Mouse (Mus musculus) kidney, postnatal 10 days (tissue): ENCODE measurements around the gene Nr5a2.

Experiments used
- DNase-seq: peaks from one replicate; pipeline ENCODE4 v3.0.0; 2021; ENCODE audit warnings: mixed read lengths

Nr5a2 gene

DNA sequence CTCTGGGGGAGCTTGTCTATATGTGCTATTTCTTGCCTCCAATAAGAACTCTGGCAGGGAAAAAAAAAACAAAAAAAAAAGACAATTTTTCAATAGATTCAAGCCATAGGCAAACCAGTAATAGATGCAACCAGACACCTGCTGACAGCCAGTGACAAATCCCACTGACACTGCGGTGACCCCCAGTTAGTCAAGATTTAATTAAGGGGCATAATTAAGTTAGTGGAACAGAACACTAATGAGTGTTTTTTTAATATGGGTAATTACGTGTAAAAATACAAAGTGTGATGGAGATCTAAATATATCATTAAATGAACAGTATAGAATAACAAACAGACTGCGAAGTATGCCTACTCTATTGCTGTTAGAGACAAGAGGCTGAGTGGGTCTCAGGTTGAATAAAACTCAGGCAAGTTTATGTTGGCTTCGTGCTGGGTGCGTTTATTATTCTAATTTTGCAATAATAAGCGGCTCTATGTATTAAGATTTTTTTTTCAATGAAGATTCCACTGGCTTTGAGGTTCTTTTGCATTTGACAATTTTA is 50.7 kb downstream of the Nr5a2 start:
- no peak for DNase-seq

DNA sequence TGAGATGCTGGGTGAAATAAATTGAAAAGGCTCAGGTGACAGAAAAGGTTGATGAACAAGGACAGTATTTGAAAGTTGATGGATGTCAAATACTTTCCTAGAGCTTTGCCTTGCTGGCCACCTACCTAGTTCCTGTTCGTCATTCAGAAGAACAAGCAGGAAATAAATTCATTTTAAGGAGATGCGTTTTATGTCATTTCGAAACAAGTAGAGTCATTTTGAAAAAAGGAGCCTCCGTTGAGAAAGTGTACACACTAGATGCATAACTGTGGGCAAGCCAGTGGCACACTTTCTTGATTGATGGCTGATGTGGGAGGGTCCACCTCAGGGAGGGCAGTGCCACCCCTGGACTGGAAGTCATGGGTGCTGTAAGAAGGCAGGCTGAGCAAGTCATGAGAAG is 62.1 kb downstream of the Nr5a2 start:
- DNase-seq, result no peak

DNA sequence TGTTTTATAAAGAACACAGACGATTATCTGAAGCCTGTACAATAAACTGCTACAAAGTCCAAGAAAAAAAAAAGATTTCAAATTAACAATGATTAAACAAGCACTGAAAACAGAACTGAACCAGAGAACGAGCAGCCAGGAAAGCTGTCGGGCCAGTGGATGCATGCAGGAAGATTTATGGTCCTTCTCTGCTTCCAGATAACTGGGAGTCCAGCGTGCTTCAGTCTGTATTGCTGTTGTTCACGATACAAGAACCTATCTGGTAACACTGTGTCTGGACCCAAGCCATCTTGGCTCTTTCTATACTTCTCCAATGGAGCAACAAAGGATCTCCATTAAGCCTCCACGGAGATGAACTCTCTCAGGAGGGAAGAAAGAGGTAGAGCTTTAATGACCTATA is 63.9 kb downstream of the Nr5a2 start:
- DNase-seq, result peak; percentile 11

DNA sequence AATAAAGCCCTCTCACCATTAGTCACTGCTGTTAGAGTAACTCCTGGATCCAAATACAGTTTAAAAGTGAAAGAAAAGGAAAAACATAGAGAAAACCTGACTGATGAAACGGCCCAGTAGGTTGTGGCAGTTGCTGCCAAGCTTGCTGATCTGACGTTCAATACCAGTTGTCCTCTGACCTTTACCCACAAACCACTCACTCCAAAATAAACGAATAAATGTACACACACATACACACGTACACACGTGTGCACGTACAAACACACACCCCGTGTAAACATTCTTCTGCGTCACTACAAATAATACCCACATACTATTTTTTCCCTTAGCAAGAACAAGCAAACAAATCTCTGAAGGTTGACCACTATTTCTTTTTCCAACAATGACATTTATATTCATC is 64.4 kb downstream of the Nr5a2 start:
- DNase-seq, result no peak

DNA sequence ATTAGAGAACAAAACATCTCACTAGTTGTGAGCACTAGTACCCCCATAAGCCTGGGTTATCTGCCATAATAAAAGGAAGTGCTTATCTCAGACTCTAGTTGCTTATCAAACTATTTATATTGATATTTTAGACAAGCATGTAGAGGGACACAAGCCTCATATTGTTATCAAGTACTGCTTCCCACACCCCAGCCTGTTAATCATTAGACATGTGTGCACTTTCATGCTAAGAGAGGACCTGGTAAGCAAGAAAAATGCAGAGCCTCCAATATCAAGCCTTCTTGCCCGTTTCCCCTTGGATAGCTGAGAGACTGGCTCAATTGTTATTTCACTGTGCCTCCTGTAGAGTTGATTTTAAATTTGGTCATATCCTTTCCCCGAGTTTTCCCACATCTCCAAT is 65.5 kb downstream of the Nr5a2 start:
- DNase-seq, result no peak

DNA sequence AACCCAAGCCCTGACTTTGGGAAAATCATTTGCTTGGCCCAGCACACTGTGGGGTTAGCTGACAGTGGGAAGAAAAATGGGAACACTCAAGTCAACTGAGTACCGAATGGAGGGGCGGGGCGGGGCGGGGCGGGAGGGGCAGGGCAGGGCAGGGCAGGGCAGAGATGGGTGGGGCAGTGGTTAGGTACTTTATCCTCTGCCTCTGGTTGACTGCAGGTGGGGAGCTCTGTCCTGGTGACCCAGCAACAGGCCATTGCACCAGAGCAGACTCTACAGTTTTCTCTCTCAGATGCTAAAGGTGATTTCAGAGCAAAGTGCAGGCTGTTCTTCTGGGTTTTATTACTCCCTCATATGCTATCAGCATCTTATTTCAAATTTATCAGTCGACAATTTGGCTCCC is 67.1 kb downstream of the Nr5a2 start:
- DNase-seq, result no peak

DNA sequence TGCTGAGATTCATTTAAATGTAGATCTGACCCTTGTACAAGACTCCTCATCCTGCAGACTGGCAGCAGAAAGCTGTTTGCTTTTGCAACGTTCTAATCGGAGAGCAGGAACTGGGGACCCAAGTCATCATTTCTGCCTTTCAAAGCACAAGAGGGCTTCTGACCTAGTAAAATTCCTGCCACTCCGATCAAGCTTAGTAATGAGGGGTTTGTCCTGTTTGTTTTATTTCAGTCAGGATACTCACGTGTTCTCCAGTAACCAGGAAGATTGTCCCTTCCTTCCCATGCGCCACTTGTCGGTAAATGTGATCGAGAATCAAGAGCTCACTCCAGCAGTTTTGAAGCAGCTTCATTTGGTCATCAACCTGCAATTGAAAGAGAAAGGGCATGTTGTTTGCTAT is 69.8 kb downstream of the Nr5a2 start:
- DNase-seq, result no peak

DNA sequence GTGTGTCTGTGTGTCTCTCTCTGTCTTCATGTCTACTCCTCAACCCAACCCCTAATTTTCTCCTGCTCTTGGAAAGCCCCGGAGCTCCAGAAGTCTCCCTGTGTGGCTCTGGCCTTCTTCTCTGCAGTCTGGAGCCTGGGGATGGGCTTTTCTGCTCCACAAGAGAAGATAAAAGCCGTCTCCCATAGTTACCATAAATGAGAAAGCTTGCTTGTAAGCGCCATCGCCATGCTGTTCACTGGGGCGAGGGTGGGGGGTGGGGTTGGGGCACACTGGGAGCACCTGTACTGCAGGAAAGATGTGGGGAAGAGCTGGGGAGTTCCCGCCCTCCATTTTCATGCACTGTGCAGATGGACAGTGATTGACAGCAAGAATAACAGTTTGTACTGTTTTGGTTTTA is 71.5 kb downstream of the Nr5a2 start:
- no peak for DNase-seq

DNA sequence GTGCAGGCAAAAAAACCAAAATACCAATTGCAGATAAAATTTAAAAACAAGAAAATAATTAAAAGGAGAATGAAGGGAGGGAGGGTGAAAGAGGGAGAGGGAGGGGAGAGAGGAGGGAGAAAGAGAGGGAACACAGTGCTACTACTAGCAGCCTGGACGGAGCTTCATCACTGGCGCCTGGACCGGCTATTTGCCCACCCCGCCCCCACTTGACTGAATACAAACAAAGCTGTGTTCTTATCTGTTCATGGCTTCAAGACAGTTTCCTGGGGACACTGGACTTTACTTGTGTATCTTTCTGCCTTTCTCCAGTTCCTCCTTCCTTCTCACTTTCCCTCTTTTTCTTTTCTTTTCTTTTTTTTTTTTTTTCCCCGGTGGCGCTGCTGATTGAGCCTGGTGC is 73.6 kb downstream of the Nr5a2 start:
- no peak for DNase-seq

DNA sequence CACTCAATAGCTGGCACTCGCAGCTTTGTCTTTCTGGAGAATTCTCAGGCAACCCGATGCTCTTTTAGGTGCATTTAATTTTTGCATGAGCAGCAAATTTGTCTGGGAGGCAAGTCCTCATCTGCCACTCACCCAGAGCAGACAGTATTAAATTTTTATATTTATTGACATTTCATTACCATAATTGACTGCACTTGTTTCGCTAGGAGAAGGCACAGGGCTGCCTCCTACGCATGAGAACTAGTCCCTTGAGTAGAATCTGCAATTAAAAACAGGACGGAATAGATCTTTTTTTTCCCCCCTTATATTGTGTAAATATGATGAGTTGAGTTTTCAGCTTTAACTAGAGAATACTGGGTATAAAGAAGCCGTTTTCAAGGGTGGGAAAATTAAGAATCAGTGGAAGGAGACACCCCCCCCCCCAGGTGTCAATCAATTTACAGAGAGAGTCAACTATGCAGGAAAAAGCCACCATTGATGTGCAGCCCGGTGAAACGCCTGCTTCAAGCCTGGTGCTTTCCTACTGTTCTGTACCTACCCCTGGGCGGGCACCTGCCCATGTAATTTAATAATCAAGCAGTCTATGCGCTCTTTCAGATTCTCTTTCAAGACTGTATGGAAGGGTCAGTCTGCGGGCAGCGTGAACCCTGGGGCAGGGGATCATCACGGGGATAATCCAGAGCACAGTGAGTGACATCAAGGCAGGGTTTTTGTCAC is 76.6 kb downstream of the Nr5a2 start:
- DNase-seq, result no peak

DNA sequence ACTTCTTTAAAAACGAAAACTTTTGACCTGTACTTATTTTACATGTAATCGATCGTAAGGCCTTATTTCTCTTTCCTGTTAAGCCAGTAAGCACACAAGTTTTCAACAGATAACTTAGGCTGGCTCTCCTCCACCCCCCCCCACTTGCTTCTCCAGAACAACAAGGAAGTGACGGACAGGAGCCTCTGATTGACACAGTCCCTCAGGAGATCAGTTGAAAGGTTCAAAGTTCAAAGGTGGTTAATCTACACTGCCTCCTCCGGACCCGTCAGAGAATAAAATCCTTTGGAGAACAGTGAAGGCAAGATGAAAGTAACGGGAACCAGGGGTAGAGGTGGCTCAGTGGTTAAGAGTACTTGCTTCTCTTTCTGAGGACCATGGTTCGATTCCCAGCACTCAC is 80.0 kb downstream of the Nr5a2 start:
- no peak for DNase-seq

DNA sequence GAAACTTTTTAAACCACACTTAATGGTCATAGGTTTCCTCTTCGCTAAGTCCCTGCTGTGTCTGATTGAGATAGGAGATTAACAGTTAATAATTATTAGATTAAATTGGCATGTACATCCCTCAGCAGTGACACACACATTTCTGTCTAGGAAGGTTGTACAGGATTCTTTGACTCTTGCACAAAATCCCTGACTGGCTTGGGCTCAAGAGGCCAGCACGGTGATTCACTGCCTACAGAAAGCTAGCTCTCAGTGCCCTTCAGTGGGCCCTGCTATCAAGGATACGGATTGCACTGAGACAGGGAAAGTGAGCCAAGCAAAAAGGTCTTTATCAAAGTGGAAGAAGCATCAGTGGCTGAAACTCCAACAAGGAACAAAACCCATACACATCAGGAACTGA is 85.2 kb downstream of the Nr5a2 start:
- DNase-seq, result no peak

DNA sequence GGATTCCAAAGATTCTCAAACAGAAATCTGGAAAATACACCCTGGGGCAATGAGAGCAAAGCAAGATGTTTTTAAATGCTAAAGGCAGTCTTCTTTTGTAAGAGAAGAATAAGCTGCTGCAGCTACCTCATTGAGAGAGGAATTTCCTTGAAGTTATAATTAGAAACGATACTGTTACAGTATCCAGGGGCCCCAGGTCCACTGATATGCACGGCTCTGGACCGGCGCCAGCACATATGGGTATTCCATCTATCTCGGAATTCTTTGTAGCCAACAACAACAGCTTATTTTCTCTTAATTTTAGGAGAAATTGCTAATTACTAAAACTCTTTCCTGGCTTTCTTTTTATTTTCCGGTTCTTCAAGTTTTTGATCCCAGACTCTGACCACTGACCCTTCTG is 91.3 kb downstream of the Nr5a2 start:
- peak; percentile 25 for DNase-seq

DNA sequence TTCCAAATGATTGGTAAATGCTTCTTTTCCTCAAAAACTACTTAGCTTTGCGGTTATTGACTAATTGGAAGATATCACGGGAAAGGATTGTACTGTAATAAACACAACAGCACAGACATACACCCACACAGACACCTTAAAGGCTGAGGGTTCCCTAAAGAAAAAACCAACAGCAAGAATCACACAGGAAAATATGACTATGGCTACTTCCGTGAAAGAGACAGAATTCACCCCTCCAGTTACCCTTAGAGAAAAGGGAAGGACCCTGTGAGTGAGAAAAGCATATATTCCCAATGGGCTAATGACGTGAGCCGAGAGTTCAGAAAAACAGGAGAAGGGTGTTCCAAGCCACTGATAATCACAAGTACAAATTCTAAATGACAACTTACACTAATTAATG is 92.0 kb downstream of the Nr5a2 start:
- no peak for DNase-seq

DNA sequence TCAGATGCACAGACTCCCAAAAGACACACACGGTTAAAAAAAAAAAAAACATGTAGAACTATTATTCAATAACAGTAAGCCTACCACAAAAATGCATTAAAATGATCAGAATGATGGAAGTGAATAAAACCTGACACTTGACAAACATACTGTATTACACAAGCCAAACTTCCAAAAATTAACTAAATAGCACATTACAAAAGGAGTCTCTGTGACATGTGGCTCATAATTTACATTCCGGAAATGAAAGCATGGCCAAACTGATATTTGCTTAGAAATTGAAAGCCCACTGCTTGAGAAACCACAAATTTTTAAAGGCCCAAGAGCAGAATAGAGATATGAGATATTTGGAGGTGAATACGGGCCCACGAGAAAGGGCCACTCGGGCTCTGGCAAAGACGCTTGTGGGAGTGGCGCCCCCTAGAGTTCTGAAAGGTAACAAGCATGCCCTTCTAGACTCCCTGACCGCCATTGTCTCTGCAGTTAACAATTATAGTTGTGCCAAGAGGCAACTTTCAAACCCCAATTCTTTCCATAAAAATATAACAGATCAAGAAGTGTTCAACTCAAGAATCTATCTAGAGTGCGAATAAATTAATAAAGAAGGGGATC is 93.7 kb downstream of the Nr5a2 start:
- peak; percentile 19 for DNase-seq

DNA sequence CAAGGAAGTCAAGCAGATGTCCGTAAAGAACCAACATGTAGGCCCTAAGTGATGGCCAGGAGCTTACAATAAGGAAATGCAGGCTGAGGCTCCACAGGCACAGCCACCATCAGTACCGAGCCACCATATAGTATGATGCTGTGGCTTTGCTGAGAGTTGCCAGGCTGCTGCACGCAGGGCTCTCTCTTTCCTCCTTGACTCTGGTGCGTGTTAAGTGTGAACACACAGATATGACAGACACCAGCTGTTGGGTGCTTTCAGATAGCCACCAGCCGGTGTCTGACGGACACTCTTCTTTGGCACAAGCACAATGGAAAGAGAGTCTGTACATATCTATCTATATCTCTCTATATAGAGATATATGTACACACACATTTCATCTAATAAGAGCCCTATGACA is 97.0 kb downstream of the Nr5a2 start:
- DNase-seq, result no peak

DNA sequence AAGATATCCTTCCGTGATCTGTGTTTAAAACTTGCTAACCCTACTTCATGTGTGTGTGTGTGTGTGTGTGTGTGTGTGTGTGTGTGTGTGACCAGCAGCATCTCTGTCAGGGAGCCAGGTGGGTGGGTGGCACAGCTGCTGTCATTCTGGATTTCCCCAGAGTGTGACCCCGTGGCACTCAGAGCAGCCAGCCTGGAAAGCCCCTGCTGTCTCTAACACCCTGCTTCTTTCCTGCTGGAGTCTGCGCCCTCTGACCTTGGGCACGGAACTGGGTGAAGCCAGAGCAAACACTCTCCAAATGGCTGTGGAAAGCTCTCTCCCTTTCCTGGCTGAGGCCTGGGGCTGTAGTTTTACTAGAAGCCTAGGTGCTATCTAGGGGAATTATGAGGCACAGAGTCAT is 100.8 kb downstream of the Nr5a2 start:
- peak; percentile 27 for DNase-seq

DNA sequence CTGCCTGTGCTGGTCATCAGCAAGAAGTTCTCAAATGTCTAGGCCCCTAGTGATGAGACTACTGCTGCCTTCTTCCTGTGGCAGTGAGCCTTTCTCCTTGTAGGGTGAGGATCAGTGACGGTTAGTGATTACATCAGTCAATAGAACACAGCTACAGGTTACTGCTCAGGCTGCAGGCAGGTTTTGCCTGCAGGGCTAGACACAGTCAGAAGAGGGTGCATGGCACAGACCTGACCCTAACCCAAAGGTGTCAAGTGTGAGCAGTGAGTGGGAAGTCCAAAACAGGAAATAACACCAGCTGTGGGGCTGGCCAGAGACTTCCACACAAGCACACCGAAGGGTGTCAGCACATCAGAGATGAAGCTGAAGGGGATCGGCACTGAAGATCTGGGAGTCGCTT is 101.5 kb downstream of the Nr5a2 start:
- DNase-seq, result no peak

DNA sequence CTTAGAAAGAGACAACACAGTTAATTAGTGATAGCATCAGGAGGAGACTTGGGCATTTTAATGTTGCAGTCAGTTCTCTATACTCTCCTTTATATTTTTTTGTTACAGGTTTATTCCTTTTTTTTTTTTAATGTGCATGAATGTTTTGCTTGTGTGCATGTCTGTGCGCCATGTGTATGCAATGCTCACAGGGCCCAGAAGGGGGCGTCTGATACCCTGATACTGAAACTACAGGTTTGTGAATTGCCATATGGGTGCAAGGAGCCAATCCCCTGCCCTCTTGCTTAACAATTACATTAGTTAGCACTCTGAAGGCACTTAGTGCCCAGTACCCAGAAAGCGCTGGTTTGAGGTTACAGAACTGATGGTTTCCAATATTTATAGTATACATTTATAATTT is 104.1 kb downstream of the Nr5a2 start:
- DNase-seq, result no peak

DNA sequence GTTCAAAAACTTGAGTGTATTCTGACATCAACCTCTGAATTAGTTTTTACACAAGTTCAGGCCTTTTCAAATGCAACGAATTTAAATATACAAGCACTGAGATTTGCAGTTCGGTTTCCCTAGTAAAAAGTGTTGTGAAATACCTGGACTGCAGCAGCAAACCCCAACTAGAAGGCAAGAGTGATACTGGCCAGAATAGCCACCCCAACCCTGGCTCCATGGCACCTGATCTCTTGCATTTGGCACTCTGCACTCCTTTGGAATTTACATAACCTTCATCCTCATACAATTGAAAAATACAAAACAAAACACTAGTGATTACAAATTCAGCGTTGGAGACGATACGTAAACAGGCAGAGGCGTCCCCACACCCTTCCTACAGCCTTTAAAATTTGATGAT is 111.5 kb downstream of the Nr5a2 start:
- no peak for DNase-seq

DNA sequence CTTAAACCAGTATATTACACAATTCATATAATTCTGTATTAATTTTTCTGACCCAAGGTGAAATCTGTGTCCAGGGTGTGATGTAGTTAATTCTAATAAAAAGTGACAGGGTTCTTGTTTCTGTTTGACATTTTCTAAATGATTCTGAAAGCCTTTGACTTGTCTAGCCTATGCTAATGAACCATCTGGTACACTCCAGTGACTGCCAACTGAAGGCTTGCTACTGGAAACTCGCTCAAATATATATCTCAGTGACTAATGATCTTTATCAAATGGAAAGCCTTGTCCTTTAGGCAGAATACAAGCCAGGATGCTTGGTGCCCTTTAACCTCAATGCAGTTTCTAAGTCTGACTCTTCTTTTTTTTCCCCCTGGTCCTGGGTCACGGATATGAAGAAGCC is 114.2 kb downstream of the Nr5a2 start:
- no peak for DNase-seq

DNA sequence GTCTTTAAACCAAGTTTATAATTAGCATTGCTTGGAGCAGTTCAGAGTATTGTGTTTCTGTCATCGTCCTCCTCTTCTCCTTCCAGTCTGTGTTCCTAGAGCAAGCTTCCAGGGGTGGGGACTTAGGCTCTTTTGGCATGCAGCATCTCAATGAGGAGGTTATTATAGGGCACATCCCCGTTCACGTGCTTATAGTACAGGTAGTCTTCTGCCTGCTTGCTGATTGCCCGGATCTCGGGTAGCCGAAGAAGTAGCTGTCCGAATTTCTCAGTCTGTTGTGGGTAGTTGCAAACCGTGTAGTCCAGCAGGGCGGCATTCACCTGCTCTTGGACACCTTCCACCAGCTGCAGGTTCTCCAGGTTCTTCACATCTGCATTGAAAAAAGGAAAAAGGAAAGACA is 114.9 kb downstream of the Nr5a2 start:
- no peak for DNase-seq

DNA sequence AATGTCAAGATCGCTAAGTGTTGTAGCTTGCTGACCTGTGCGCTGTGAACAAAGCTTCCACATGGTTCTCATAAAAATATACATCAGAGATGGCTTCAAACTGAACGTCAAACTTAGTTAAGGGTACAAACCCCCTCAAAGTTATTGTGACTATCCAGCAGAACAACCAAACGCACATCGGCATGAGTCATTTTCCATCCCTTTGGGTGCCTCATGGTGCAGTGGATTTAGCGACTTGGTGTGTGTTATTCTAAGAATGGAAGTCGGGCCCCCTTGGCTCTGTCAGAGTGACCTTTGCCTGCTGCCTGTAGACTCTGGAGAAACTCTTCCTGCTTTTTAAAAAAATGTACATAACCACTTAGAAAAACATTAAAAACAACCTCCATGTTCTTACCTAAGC is 119.7 kb downstream of the Nr5a2 start:
- DNase-seq, result no peak

DNA sequence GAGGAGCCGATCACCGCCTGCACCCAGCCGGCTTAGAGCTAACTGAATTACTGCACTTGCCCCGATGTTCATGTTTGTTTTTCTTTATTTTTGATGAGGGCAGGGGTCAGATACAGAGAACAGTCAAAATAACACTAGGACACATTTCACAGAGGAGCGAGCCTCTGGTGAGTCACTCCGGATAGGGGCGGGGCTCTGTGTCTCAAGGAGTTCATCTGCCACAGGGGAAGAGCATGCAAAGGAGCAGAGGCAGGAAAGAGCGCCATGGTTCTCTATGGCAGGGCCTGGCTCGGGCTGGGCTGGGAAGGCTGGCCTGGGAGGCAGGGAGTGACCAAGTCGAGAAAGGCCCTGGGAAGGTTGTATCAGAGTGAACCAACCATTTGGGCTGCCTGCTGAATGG is 121.0 kb downstream of the Nr5a2 start:
- DNase-seq, result peak; percentile 65
